In the genomic region with DNA sequence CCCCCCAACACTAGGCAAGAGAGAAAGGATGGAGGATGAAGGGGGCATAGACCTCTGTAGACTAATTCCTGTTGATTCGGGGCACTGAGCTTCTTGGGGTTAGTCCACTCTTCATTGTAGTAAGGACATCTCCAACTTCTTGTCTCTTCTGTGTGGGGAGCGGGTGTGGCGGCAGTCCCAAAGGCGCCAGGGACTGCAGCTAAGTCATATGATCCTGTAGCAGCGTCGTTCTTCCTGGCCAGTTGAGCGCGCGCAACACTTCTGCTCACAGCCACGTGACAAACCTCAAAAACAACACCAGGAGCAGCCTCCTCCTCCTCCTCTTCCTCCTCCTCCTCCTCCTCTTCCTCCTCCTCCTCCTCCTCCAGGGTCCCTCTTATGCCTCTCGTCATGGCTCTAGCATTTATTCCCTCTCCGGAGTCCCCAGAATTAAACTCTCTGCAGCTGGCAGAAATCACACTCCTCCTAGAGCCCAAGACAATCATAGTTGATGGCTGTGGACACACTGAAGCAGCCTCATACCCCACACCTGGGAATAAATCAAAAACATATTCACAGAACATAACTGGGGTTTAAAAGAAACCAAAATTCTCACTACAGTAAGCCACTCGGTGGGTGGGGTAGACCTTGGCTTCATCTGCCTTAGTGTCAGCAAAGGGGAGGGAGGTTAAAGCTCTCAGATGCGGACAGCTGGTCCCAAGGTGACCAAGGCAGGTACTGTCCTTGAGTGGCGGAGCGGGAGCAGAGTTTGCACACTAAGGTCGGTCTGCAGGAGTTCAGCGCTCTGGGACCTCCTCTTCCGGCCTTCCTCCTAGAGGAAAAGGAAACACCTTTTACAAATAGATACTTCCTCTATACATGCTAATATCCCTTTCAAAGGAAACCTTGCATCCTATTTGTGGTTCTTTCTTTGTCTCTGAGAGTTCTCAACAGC, we compare ENCODE assay signal across 18 mouse cellular contexts. TPM values are rescaled to one million over a fixed set of nuclear protein-coding genes. Genes with fewer than 3 reads are reported as not detected.
DNase-seq lines count a peak whose midpoint lies in the region; ATAC-seq and TF ChIP-seq lines count a peak whose summit lies in the region.
"Had no signal": no experiment of that assay in that cellular context is flagged by ENCODE, and none has a peak within 500 bp of the region (broad histone marks: within the 10 kb centered on the region; RNA-seq: fewer than 3 reads in every experiment).

No protein-coding gene starts in this region.

- H3K27me3 ChIP-seq in intestine, postnatal 0 days (replicated peaks; ENCODE audit: control insufficient read depth, insufficient read depth, low read length): no peaks in the 10 kb centered on the region
- no peaks in the 10 kb centered on the region for H3K27me3 ChIP-seq in intestine, embryonic 15.5 days (replicated peaks)
- no peaks in the 10 kb centered on the region for H3K27me3 ChIP-seq in lung, embryonic 15.5 days
- no peaks in the 10 kb centered on the region for H3K27me3 ChIP-seq in splenic B cell, adult 2 months (ENCODE audit: control insufficient read depth, insufficient read depth, low read length, poor library complexity, severe bottlenecking)
- H3K27me3 ChIP-seq in midbrain, embryonic 15.5 days (replicated peaks): no peaks in the 10 kb centered on the region
- H3K27me3 ChIP-seq: embryonic facial prominence, embryonic 12.5 days; heart, embryonic 12.5 days had no signal

- H3K4me2 ChIP-seq in intestine, postnatal 0 days (replicated peaks; ENCODE audit: low read depth): peak overlapping the region; percentile 35; the same call in 1 of the 2 replicates
- H3K4me2 ChIP-seq in intestine, embryonic 15.5 days (replicated peaks): no peak overlapping the region
- H3K4me2 ChIP-seq in lung, embryonic 15.5 days: peak overlapping the region; percentile 35
- H3K4me2 ChIP-seq in midbrain, embryonic 15.5 days: no peak overlapping the region
- H3K4me2 ChIP-seq: embryonic facial prominence, embryonic 12.5 days; heart, embryonic 12.5 days; liver, embryonic 11.5 days had no signal

- ATAC-seq in intestine, postnatal 0 days: no peak
- ATAC-seq in intestine, embryonic 15.5 days: no peak
- ATAC-seq in lung, embryonic 15.5 days (ENCODE audit: borderline replicate concordance, extremely low read depth, low FRiP score, low TSS enrichment): no peak
- no peak for ATAC-seq in midbrain, embryonic 15.5 days (replicated peaks)
- ATAC-seq: intestine, embryonic 16.5 days had no signal

- H3K9ac ChIP-seq in intestine, postnatal 0 days (ENCODE audit: low read depth, low read length): no peak overlapping the region
- H3K9ac ChIP-seq in intestine, embryonic 15.5 days: no peak overlapping the region
- H3K9ac ChIP-seq in lung, embryonic 15.5 days: no peak overlapping the region
- no peak overlapping the region for H3K9ac ChIP-seq in midbrain, embryonic 15.5 days
- H3K9ac ChIP-seq: embryonic facial prominence, embryonic 12.5 days; heart, embryonic 12.5 days had no signal

- no peak overlapping the region for H3K27ac ChIP-seq in intestine, postnatal 0 days (ENCODE audit: low read depth, low read length)
- H3K27ac ChIP-seq in intestine, embryonic 15.5 days: no peak overlapping the region
- H3K27ac ChIP-seq in lung, embryonic 15.5 days: peak overlapping the region; percentile 51; the same call in 1 of the 2 replicates
- H3K27ac ChIP-seq in midbrain, embryonic 15.5 days: no peak overlapping the region
- H3K27ac ChIP-seq: embryonic facial prominence, embryonic 12.5 days; hindbrain, embryonic 10.5 days had no signal

- no peaks in the 10 kb centered on the region for H3K9me3 ChIP-seq in intestine, postnatal 0 days (ENCODE audit: control insufficient read depth)
- no peaks in the 10 kb centered on the region for H3K9me3 ChIP-seq in intestine, embryonic 15.5 days
- H3K9me3 ChIP-seq in lung, embryonic 15.5 days: no peaks in the 10 kb centered on the region
- H3K9me3 ChIP-seq in midbrain, embryonic 15.5 days: no peaks in the 10 kb centered on the region
- H3K9me3 ChIP-seq: embryonic facial prominence, embryonic 12.5 days; heart, embryonic 12.5 days; hindbrain, embryonic 10.5 days had no signal

- WGBS in intestine, postnatal 0 days: 80% methylated on average over 19 of the region's 19 CpGs
- 81% methylated on average over 19 of the region's 19 CpGs for WGBS in intestine, embryonic 15.5 days
- 70% methylated on average over 19 of the region's 19 CpGs for WGBS in lung, embryonic 15.5 days
- 94% methylated on average over 19 of the region's 19 CpGs for WGBS in midbrain, embryonic 15.5 days

- DNase-seq in CD4-positive, CD25-positive, alpha-beta regulatory T cell, adult 2 months (ENCODE audit: low read depth, low spot score): peak; percentile 63
- DNase-seq in splenic B cell, adult 2 months (ENCODE audit: low read depth, low spot score): peak; percentile 65
- no peak for DNase-seq in ovary, postnatal 10 days (ENCODE audit: low spot score)
- DNase-seq in ovary, postnatal 36 days (ENCODE audit: low spot score): no peak
- DNase-seq: adrenal gland, postnatal 36 days; cerebellum, postnatal 36 days; gastrocnemius, postnatal 25 days; kidney, postnatal 36 days; left cerebral cortex, postnatal 4 days had no signal

- no peaks in the 10 kb centered on the region for H3K36me3 ChIP-seq in intestine, postnatal 0 days (ENCODE audit: control insufficient read depth, insufficient read depth)
- H3K36me3 ChIP-seq in intestine, embryonic 15.5 days: no peaks in the 10 kb centered on the region
- H3K36me3 ChIP-seq in lung, embryonic 15.5 days: no peaks in the 10 kb centered on the region
- no peaks in the 10 kb centered on the region; the same call in 1 of the 2 replicates for H3K36me3 ChIP-seq in splenic B cell, adult 2 months (ENCODE audit: control insufficient read depth, insufficient read depth, low read length, poor library complexity, severe bottlenecking)
- H3K36me3 ChIP-seq in midbrain, embryonic 15.5 days (replicated peaks): no peaks in the 10 kb centered on the region
- H3K36me3 ChIP-seq: embryonic facial prominence, embryonic 12.5 days; heart, embryonic 12.5 days; hindbrain, embryonic 10.5 days had no signal

- no peak overlapping the region for H3K4me3 ChIP-seq in intestine, postnatal 0 days (ENCODE audit: low read depth, low read length)
- H3K4me3 ChIP-seq in intestine, embryonic 15.5 days (replicated peaks): no peak overlapping the region
- H3K4me3 ChIP-seq in lung, embryonic 15.5 days: no peak overlapping the region
- H3K4me3 ChIP-seq in midbrain, embryonic 15.5 days: no peak overlapping the region
- H3K4me3 ChIP-seq: embryonic facial prominence, embryonic 12.5 days; heart, embryonic 12.5 days; hindbrain, embryonic 10.5 days had no signal

- no peak for TF ChIP-seq CTCF in intestine, postnatal 0 days (IDR thresholded peaks at IDR 0.05; ENCODE audit: low read depth)

- no peaks in the 10 kb centered on the region for H3K4me1 ChIP-seq in intestine, postnatal 0 days (replicated peaks; ENCODE audit: control insufficient read depth, insufficient read depth, low read length)
- H3K4me1 ChIP-seq in intestine, embryonic 15.5 days (replicated peaks): no peaks in the 10 kb centered on the region; the same call in 1 of the 2 replicates
- 0 out of 2 replicates have a peak, but pooled peaks cover 10% of the 10 kb centered on the region for H3K4me1 ChIP-seq in lung, embryonic 15.5 days
- 0 out of 2 replicates have a peak, but pooled peaks cover 3% of the 10 kb centered on the region for H3K4me1 ChIP-seq in midbrain, embryonic 15.5 days
- H3K4me1 ChIP-seq: embryonic facial prominence, embryonic 12.5 days had no signal

RNA-seq across cellular contexts. Expression of a gene that starts 3.1 kb away (rescaled TPM):
- polyA plus RNA-seq in intestine, postnatal 0 days (2015; fragmentation: Nextera tagmentation; extraction: Ambion mirVana): 0.26 TPM in 1 of 2 replicates, not detected in the other
- 0.20 and 0.34 TPM in 2 replicates for polyA plus RNA-seq in intestine, embryonic 15.5 days (2015; fragmentation: Nextera tagmentation; extraction: Ambion mirVana)
- 0.62 and 0.81 TPM in 2 replicates for polyA plus RNA-seq in lung, embryonic 15.5 days (2015; fragmentation: Nextera tagmentation; extraction: Ambion mirVana)
- polyA plus RNA-seq in midbrain, embryonic 15.5 days (2015; fragmentation: Nextera tagmentation; extraction: Ambion mirVana): 0.26 TPM in 1 of 2 replicates, not detected in the other
- polyA plus RNA-seq: embryonic facial prominence, embryonic 12.5 days; heart, embryonic 12.5 days; liver, embryonic 11.5 days had no signal

Comparison
In these comparisons a context has a peak if more than half of its experiments do, and no peak if none do; other contexts are left out.
1. H3K4me2 ChIP-seq: peak in intestine, postnatal 0 days (single experiment) and lung, embryonic 15.5 days (single experiment); none in intestine, embryonic 15.5 days (single experiment) and midbrain, embryonic 15.5 days (single experiment).
2. DNase-seq: peak in CD4-positive, CD25-positive, alpha-beta regulatory T cell, adult 2 months (single experiment) and splenic B cell, adult 2 months (single experiment); none in ovary, postnatal 10 days (single experiment) and ovary, postnatal 36 days (single experiment).